Comparison of ENCODE assay signal across 7 mouse cellular contexts in genomic region chr13:76590709-76591108, GRCm38 (mm10).
DNase-seq lines count a peak whose midpoint lies in the region; ATAC-seq and TF ChIP-seq lines count a peak whose summit lies in the region.
"Not testable (repeated sequence)": the region's sequence is repeated elsewhere in the genome, so short reads cannot be mapped to it uniquely, and the experiment has no call there.

No protein-coding gene starts in this region.

- not testable (repeated sequence) for H3K9me3 ChIP-seq in forebrain, embryonic 11.5 days (ENCODE audit: control insufficient read depth, low read length); heart, embryonic 13.5 days; intestine, embryonic 14.5 days (ENCODE audit: control insufficient read depth, low read length); limb, embryonic 15.5 days; lung, postnatal 0 days (ENCODE audit: low read length); midbrain, embryonic 16.5 days (replicated peaks; ENCODE audit: control insufficient read depth, low read length, poor library complexity, severe bottlenecking); neural tube, embryonic 15.5 days (replicated peaks)

- H3K36me3 ChIP-seq in forebrain, embryonic 11.5 days (ENCODE audit: control insufficient read depth, insufficient read depth, low read length); heart, embryonic 13.5 days; intestine, embryonic 14.5 days (ENCODE audit: control insufficient read depth, insufficient read depth, low read length); limb, embryonic 15.5 days; lung, postnatal 0 days (ENCODE audit: insufficient read depth, low read length); midbrain, embryonic 16.5 days (ENCODE audit: control insufficient read depth, insufficient read depth, low read length); neural tube, embryonic 15.5 days: not testable (repeated sequence)

- TF ChIP-seq EP300 in lung, postnatal 0 days (IDR thresholded peaks at IDR 0.05) = not testable (repeated sequence)

- not testable (repeated sequence) for H3K27ac ChIP-seq in forebrain, embryonic 11.5 days (ENCODE audit: low read depth, low read length); heart, embryonic 13.5 days (replicated peaks); intestine, embryonic 14.5 days (ENCODE audit: low read depth); limb, embryonic 15.5 days; lung, postnatal 0 days (ENCODE audit: low read length); midbrain, embryonic 16.5 days (ENCODE audit: low read length); neural tube, embryonic 15.5 days (replicated peaks)

- DNase-seq in forebrain, embryonic 11.5 days (ENCODE audit: low spot score); intestine, embryonic 14.5 days (ENCODE audit: low spot score); lung, postnatal 0 days (ENCODE audit: low spot score): not testable (repeated sequence)

- not testable (repeated sequence) for H3K4me2 ChIP-seq in forebrain, embryonic 11.5 days (ENCODE audit: low read depth, low read length, severe bottlenecking); heart, embryonic 13.5 days; intestine, embryonic 14.5 days (ENCODE audit: low read length); limb, embryonic 15.5 days; lung, postnatal 0 days (replicated peaks; ENCODE audit: low read depth, low read length); midbrain, embryonic 16.5 days (ENCODE audit: low read length); neural tube, embryonic 15.5 days

- H3K4me3 ChIP-seq in forebrain, embryonic 11.5 days (ENCODE audit: low read depth, low read length); heart, embryonic 13.5 days; intestine, embryonic 14.5 days (ENCODE audit: low read depth, low read length); limb, embryonic 15.5 days; lung, postnatal 0 days (ENCODE audit: low read depth, low read length); midbrain, embryonic 16.5 days (ENCODE audit: low read depth, low read length); neural tube, embryonic 15.5 days (replicated peaks): not testable (repeated sequence)

- 86% methylated on average over 11 of the region's 11 CpGs for WGBS in forebrain, embryonic 11.5 days
- 81% methylated on average over 11 of the region's 11 CpGs for WGBS in heart, embryonic 13.5 days
- WGBS in intestine, embryonic 14.5 days = 87% methylated on average over 11 of the region's 11 CpGs
- 89% methylated on average over 11 of the region's 11 CpGs for WGBS in limb, embryonic 15.5 days
- WGBS in lung, postnatal 0 days = 88% methylated on average over 11 of the region's 11 CpGs
- WGBS in midbrain, embryonic 16.5 days = 92% methylated on average over 11 of the region's 11 CpGs
- 90% methylated on average over 11 of the region's 11 CpGs for WGBS in neural tube, embryonic 15.5 days

- TF ChIP-seq CTCF in lung, postnatal 0 days (IDR thresholded peaks at IDR 0.05) = not testable (repeated sequence)

- not testable (repeated sequence) for H3K4me1 ChIP-seq in forebrain, embryonic 11.5 days (replicated peaks; ENCODE audit: control insufficient read depth, insufficient read depth, low read length); heart, embryonic 13.5 days; intestine, embryonic 14.5 days (replicated peaks; ENCODE audit: control insufficient read depth, insufficient read depth, low read length); limb, embryonic 15.5 days; lung, postnatal 0 days (ENCODE audit: insufficient read depth, low read depth, low read length); midbrain, embryonic 16.5 days (ENCODE audit: control insufficient read depth, insufficient read depth, low read length); neural tube, embryonic 15.5 days

- H3K9ac ChIP-seq in forebrain, embryonic 11.5 days (ENCODE audit: low read length); heart, embryonic 13.5 days; intestine, embryonic 14.5 days (ENCODE audit: low read length); limb, embryonic 15.5 days; lung, postnatal 0 days (replicated peaks; ENCODE audit: low read depth); midbrain, embryonic 16.5 days (ENCODE audit: low read depth, low read length); neural tube, embryonic 15.5 days (replicated peaks): not testable (repeated sequence)

- ATAC-seq in forebrain, embryonic 11.5 days (replicated peaks; ENCODE audit: low FRiP score) = peak; percentile 71
- ATAC-seq in heart, embryonic 13.5 days (ENCODE audit: extremely low read depth, insufficient number of reproducible peaks, low FRiP score, low TSS enrichment) = peak; percentile 68
- ATAC-seq in intestine, embryonic 14.5 days (replicated peaks; ENCODE audit: low FRiP score, low TSS enrichment, low read depth) = peak; percentile 66; the same call in 1 of the 2 replicates
- ATAC-seq in limb, embryonic 15.5 days (ENCODE audit: insufficient number of reproducible peaks, low FRiP score, low TSS enrichment, low read depth) = peak; percentile 69; the same call in 1 of the 2 replicates
- ATAC-seq in lung, postnatal 0 days = peak; percentile 12; the same call in 1 of the 2 replicates
- peak; percentile 60; the same call in 1 of the 2 replicates for ATAC-seq in midbrain, embryonic 16.5 days
- ATAC-seq in neural tube, embryonic 15.5 days (ENCODE audit: low FRiP score) = peak; percentile 59; the same call in 1 of the 2 replicates

- H3K27me3 ChIP-seq in forebrain, embryonic 11.5 days (ENCODE audit: control insufficient read depth, insufficient read depth, low read length); heart, embryonic 13.5 days (replicated peaks); intestine, embryonic 14.5 days (replicated peaks; ENCODE audit: control insufficient read depth, insufficient read depth, low read length); limb, embryonic 15.5 days; lung, postnatal 0 days (replicated peaks; ENCODE audit: insufficient read depth, low read length); midbrain, embryonic 16.5 days (ENCODE audit: control insufficient read depth, insufficient read depth, low read depth, low read length); neural tube, embryonic 15.5 days (replicated peaks): not testable (repeated sequence)

Comparison
In these comparisons a context has a peak if more than half of its experiments do, and no peak if none do; other contexts are left out.
1. ATAC-seq: peak in every context shown above with its lines; median percentile 71 in forebrain, embryonic 11.5 days; 69 in limb, embryonic 15.5 days; 68 in heart, embryonic 13.5 days; 66 in intestine, embryonic 14.5 days; 60 in midbrain, embryonic 16.5 days; 59 in neural tube, embryonic 15.5 days; 12 in lung, postnatal 0 days.